In genomic region chr5:82046106-82046505, GRCm38 (mm10) we compare ENCODE assay signal across 24 mouse cellular contexts.
"Had no signal": no experiment of that assay in that cellular context is flagged by ENCODE, and none has a peak within 500 bp of the region (broad histone marks: within the 10 kb centered on the region; RNA-seq: fewer than 3 reads in every experiment).

No protein-coding gene starts in this region.

- H3K4me3 ChIP-seq: gastrocnemius, adult 2 months; heart, embryonic 10.5 days; heart, embryonic 12.5 days; hindbrain, embryonic 10.5 days; hindbrain, embryonic 12.5 days; intestine, embryonic 15.5 days; layer of hippocampus, adult 2 months; left cerebral cortex, adult 2 months; limb, embryonic 10.5 days; limb, embryonic 12.5 days had no signal

- H3K4me2 ChIP-seq: heart, embryonic 12.5 days; hindbrain, embryonic 12.5 days; hindbrain, embryonic 14.5 days; intestine, embryonic 15.5 days; limb, embryonic 12.5 days had no signal

- H3K27me3 ChIP-seq: heart, embryonic 12.5 days; hindbrain, embryonic 12.5 days; intestine, embryonic 15.5 days; limb, embryonic 12.5 days had no signal

- H3K9ac ChIP-seq: heart, embryonic 12.5 days; hindbrain, embryonic 12.5 days; hindbrain, embryonic 14.5 days; intestine, embryonic 15.5 days; limb, embryonic 12.5 days had no signal

- H3K36me3 ChIP-seq: heart, embryonic 10.5 days; heart, embryonic 12.5 days; hindbrain, embryonic 10.5 days; hindbrain, embryonic 12.5 days; intestine, embryonic 15.5 days; limb, embryonic 10.5 days; limb, embryonic 12.5 days had no signal

- ATAC-seq: hindbrain, embryonic 16.5 days; inflammation-experienced regulatory T-cells, adult 6 months; intestine, embryonic 15.5 days; intestine, postnatal 0 days had no signal

- DNase-seq: gastrocnemius, adult 2 months; gastrocnemius, postnatal 10 days; gastrocnemius, postnatal 25 days; heart, adult 18-20 months; heart, postnatal 10 days; heart, postnatal 4 days; kidney, adult 18-20 months; kidney, adult 8-10 months; kidney, postnatal 10 days; kidney, postnatal 25 days; kidney, postnatal 4 days had no signal

- H3K9me3 ChIP-seq: heart, embryonic 10.5 days; heart, embryonic 12.5 days; hindbrain, embryonic 10.5 days; hindbrain, embryonic 12.5 days; intestine, embryonic 15.5 days; limb, embryonic 10.5 days; limb, embryonic 12.5 days had no signal

- H3K27ac ChIP-seq: gastrocnemius, adult 2 months; heart, embryonic 10.5 days; hindbrain, embryonic 10.5 days; hindbrain, embryonic 12.5 days; hindbrain, embryonic 14.5 days; intestine, embryonic 15.5 days; layer of hippocampus, adult 2 months; left cerebral cortex, adult 2 months; limb, embryonic 10.5 days; limb, embryonic 12.5 days had no signal

- H3K4me1 ChIP-seq: heart, embryonic 10.5 days; heart, embryonic 12.5 days; hindbrain, embryonic 10.5 days; hindbrain, embryonic 12.5 days; intestine, embryonic 15.5 days; limb, embryonic 10.5 days; limb, embryonic 12.5 days had no signal
